Mouse (Mus musculus): Measurements from ENCODE around the gene Olfr18. TPM values are rescaled to one million over a fixed set of nuclear protein-coding genes. Genes with fewer than 3 reads are reported as not detected.
"Not testable (repeated sequence)": the region's sequence is repeated elsewhere in the genome, so short reads cannot be mapped to it uniquely, and the experiment has no call there.

The Olfr18 gene
- not detected in 2 replicates for polyA plus RNA-seq (2016; fragmentation: Nextera tagmentation; extraction: Ambion mirVana)

DNA sequence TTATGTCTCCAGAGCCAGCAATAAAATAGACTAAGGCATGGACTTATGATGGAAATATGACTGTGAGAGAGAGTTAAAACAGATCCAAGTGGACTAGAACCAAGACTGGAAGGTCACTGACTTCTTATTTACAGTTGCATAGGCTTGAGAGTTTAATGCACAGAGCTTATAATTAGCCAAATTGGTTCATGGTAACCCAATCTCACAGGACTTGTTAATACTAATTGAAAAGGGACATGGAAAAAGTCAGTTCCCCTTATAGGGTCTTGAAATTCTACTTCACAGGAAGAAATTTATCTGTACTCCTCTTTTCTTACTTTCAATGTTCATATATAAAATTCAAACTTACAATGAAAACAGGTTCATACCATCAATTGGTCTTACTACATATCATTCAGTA lies at the start of gene Olfr18:
TSS of gene Olfr18 (minus strand) at position 101 of the 400 bp plus-strand sequence.
- no peak for DNase-seq (ENCODE audit: low spot score)
- Histone ChIP-seq H3K9me3 (replicated peaks) (peaks cover 2% of the 10 kb centered on the region; the same call in 1 of the 2 replicates), H3K27me3 (ENCODE audit: low read depth, poor library complexity, severe bottlenecking) (no peaks in the 10 kb centered on the region), H3K4me1 (no peaks in the 10 kb centered on the region), H3K27ac (replicated peaks) (no peak within 1 kb of the TSS), H3K36me3 (no peaks in the 10 kb centered on the region), H3K4me3 (no peak within 1 kb of the TSS)

DNA sequence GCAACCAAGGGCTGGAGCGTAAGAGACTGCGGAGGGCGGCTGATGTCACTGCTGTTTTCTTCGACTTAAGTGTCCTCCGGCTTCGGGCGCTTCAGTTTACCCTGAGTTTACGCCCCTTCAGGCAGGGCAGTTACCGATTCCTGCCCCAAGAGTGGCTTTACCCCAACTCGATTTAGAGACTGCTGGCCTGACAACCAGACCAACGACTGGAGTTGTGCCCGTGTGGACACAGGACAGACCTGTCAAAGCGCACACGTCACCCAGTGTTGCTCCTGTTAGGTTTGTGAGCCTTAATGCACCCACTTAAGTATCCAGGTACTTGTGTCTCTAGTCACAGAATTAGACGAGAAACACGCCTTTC lies 49.4 kb upstream of the Olfr18 start:
- DNase-seq (ENCODE audit: low spot score), result no peak
- 24% methylated on average over 16 of the region's 16 CpGs for WGBS
- peak overlapping the region; percentile 82 for H3K27ac ChIP-seq (replicated peaks)
- H3K9me3 ChIP-seq (replicated peaks), result peaks cover 27% of the 10 kb centered on the region
- peak overlapping the region; percentile 69 for H3K4me3 ChIP-seq
- H3K4me1 ChIP-seq, result peaks cover 18% of the 10 kb centered on the region
- no peaks in the 10 kb centered on the region for H3K36me3 ChIP-seq
- H3K27me3 ChIP-seq (ENCODE audit: low read depth, poor library complexity, severe bottlenecking), result no peaks in the 10 kb centered on the region

DNA sequence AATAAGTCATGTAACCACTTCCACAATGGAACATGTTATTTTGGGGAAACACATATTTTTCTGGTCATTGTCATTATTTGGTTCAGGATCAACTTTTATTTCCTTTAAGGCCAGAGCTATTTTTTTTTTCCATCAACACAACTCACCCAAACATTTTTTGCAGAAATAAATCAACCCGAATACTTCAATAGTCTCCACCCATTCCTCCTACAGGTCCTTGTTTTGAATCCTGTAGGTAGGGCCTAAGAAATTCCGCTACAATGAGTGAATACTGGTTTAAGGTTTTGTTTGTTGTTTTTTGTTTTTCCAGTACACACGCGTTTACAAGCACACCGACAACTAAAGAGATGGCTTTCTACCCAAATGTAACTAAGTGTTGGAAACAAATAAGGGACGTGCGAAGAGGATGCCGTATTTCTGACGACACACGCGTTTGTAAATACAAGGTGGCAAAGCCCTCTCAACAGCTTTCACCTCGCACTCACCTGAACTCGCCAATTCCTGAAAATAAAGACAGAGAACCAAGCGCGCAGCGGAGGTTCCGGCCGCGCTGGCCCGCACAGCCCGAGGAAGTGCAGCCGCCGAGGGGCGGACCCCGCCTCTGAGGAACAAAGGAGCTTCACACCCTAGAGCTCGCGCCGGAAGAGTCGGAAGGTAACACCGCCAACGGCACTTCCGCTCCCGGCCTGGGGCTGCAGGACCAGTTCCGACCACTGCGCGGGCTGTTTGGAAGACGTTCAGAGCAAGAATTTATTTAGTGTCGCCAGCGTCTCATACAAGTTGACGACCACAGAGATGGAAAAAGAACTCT lies 48.8 kb upstream of the Olfr18 start, which contains the start of gene Zfp560:
TSS of gene Zfp560 (minus strand) at position 646 of the 811 bp plus-strand sequence.
- H3K4me3 ChIP-seq, result peak within 1 kb of the TSS; percentile 69
- H3K27me3 ChIP-seq (ENCODE audit: low read depth, poor library complexity, severe bottlenecking), result no peaks in the 10 kb centered on the region
- 3% methylated on average over 40 of the region's 40 CpGs for WGBS
- peaks cover 18% of the 10 kb centered on the region for H3K4me1 ChIP-seq
- H3K9me3 ChIP-seq (replicated peaks), result peaks cover 33% of the 10 kb centered on the region
- peak within 1 kb of the TSS; percentile 82 for H3K27ac ChIP-seq (replicated peaks)
- no peaks in the 10 kb centered on the region for H3K36me3 ChIP-seq
- DNase-seq (ENCODE audit: low spot score), result peak; percentile 94

DNA sequence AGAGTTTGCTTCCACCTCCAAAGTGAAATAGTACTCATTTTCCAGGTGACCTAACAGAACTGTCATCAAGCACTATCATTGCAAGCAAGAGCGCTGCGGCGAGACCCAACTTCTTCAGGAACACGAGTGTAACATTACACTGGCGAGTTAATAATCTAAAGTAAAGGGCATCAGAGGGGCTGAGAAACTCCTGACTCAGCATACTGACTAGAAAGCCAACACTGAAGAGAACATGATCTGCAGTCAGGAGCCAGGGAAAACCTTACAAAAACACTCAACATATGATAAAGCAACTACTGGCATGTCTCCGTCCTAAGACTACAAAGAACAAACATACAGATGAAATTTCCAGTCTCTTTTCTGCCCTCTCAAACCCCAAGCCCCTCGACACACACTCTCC lies 47.8 kb upstream of the Olfr18 start:
- 93% methylated on average over 7 of the region's 7 CpGs for WGBS
- no peak for DNase-seq (ENCODE audit: low spot score)
- peak overlapping the region; percentile 69 for H3K4me3 ChIP-seq
- H3K4me1 ChIP-seq, result peaks cover 18% of the 10 kb centered on the region
- H3K36me3 ChIP-seq, result no peaks in the 10 kb centered on the region
- no peak overlapping the region for H3K27ac ChIP-seq (replicated peaks)
- no peaks in the 10 kb centered on the region for H3K27me3 ChIP-seq (ENCODE audit: low read depth, poor library complexity, severe bottlenecking)
- H3K9me3 ChIP-seq (replicated peaks), result peaks cover 32% of the 10 kb centered on the region

DNA sequence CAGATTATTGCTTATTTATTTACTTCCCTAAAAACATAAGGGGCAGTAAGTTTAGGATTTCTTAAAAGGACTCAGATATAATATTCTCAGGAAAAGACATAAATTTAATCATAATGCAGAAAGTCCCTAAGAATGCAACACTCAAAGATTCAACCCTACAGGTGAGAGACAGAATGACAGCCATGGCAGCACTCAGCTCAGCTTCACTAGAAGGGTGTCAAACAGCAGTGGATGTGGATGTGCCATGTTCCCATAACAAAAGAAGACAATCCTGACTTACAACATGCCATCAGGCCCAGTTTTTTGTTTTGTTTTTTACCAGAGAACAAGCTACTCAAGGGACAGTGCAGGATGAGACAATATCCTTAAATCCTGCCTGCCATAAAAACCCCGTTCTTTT lies 38.8 kb upstream of the Olfr18 start:
- peaks cover 4% of the 10 kb centered on the region; the same call in 1 of the 2 replicates for H3K36me3 ChIP-seq
- no peak overlapping the region for H3K27ac ChIP-seq (replicated peaks)
- H3K27me3 ChIP-seq (ENCODE audit: low read depth, poor library complexity, severe bottlenecking), result no peaks in the 10 kb centered on the region
- WGBS, result 87% methylated on average over 1 of the region's 1 CpGs
- H3K9me3 ChIP-seq (replicated peaks), result peaks cover 41% of the 10 kb centered on the region
- no peaks in the 10 kb centered on the region for H3K4me1 ChIP-seq
- H3K4me3 ChIP-seq, result no peak overlapping the region
- no peak for DNase-seq (ENCODE audit: low spot score)

DNA sequence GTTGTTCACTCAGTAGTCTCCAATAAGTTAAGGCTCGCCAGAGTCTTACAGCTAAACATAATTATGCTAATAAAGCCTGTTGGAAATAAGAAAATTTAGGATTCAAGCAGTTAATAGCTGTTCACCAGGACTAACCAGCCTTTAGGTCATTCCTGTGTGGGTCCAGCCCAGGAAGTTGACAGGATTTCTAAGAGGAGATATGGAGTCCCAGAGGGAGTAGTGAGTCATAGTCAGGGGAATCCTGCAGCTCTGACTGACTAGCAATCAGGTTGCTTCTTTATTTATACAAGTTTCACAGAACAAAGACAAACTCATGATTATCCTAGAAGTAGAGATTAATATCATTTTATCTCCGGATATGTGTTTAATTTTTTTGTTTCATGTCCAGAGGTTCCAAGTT lies 31.4 kb upstream of the Olfr18 start:
- Histone ChIP-seq H3K36me3 (peaks cover 10% of the 10 kb centered on the region), H3K9me3 (replicated peaks) (peaks cover 29% of the 10 kb centered on the region), H3K4me1 (no peaks in the 10 kb centered on the region), H3K4me3 (no peak overlapping the region), H3K27ac (replicated peaks) (no peak overlapping the region), H3K27me3 (ENCODE audit: low read depth, poor library complexity, severe bottlenecking) (no peaks in the 10 kb centered on the region)
- no peak for DNase-seq (ENCODE audit: low spot score)
- WGBS, result 93% methylated on average over 2 of the region's 2 CpGs

DNA sequence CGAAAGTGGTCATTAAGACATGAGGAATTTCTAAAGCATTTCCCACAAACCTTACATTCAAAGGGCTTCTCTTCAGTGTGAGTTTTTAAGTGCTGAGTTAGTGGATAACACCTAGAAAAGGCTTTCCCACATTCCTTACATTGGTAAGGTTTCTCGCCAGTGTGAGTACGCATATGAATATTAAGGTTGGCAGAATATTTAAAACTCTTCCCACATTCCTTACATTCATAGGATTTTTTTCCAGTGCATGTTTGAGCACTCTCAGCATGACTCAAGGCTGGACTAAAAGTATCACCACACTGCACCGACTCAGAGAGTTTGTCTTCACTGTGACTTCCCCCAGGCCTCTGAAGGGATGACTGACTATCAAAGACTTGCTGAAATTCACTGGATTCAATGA lies 12.6 kb upstream of the Olfr18 start:
- no peak for DNase-seq (ENCODE audit: low spot score)
- Histone ChIP-seq H3K4me3 (no peak overlapping the region), H3K27ac (replicated peaks) (no peak overlapping the region), H3K9me3 (replicated peaks) (peaks cover 24% of the 10 kb centered on the region; the same call in 1 of the 2 replicates), H3K36me3 (peaks cover 64% of the 10 kb centered on the region), H3K27me3 (ENCODE audit: low read depth, poor library complexity, severe bottlenecking) (no peaks in the 10 kb centered on the region), H3K4me1 (no peaks in the 10 kb centered on the region)
- WGBS, result 92% methylated on average over 4 of the region's 4 CpGs

DNA sequence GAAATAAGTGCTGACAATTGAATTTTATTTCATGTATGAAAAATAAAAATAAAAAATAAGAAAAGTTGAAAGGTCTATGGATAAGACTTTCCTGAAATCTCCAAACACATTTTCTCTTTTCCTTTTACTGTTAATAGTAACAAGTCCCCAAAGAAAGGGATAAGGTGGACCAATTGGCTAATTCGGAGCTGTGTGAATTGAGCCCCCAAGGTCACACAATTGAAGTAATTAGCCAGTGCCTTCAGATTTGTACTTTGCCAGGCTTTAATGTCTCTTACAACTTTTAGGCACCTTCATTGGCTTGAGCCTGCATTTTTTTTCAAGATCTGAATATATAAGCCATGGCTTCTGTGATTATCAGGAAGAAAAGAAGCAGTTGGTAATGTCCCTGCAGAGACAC lies 37.7 kb downstream of the Olfr18 start, which contains the start of gene Olfr873:
TSS of gene Olfr873 (plus strand) at position 301 of the 400 bp plus-strand sequence.
- Histone ChIP-seq H3K27ac (replicated peaks) (no peak within 1 kb of the TSS), H3K27me3 (ENCODE audit: low read depth, poor library complexity, severe bottlenecking) (no peaks in the 10 kb centered on the region), H3K4me1 (no peaks in the 10 kb centered on the region), H3K36me3 (no peaks in the 10 kb centered on the region), H3K4me3 (no peak within 1 kb of the TSS), H3K9me3 (replicated peaks) (peaks cover 8% of the 10 kb centered on the region; the same call in 1 of the 2 replicates)
- no peak for DNase-seq (ENCODE audit: low spot score)
- 78% methylated on average over 1 of the region's 1 CpGs for WGBS

DNA sequence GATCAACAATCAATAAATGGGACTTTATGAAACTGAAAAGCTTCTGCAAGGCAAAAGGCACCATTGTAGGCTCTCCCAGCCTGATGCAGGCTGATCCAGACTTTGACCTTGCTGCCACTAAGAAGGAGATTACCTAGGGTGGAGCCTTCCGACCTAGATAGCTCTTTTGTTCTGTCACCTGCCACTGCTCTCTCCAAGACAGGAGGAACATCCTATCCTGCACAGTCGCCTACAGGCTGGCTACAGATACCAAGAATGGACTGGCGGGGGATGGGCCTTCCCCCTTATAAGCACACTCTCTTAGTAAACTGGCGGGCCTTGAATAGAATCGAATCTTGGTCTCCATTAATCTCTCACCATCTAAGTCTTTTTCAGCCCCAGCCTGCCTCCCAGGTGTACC lies 40.3 kb downstream of the Olfr18 start:
- 85% methylated on average over 5 of the region's 5 CpGs for WGBS
- not testable (repeated sequence) for H3K4me3 ChIP-seq

DNA sequence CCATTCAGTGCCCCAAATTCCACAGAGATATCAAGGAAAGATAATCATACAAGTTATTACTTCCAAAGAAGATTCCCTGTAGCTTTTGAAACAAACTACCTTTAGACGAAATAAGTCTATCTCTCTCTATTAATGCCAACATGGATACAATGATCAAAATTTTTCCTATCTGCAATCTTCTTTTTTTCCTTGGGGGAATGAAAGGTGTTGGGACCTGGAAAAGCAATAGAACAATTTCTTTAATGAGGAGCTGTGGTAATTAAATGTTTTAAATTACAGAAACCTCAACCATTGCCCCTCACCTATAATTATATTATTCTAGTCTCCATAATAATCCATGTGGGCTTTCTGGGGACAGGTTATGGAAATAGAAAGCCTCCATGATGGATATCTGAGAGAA lies 53.8 kb downstream of the Olfr18 start, which contains the start of gene Olfr39:
TSS of gene Olfr39 (plus strand) at position 301 of the 400 bp plus-strand sequence.
- Histone ChIP-seq H3K27me3 (ENCODE audit: low read depth, poor library complexity, severe bottlenecking) (no peaks in the 10 kb centered on the region), H3K4me3 (no peak within 1 kb of the TSS), H3K4me1 (no peaks in the 10 kb centered on the region), H3K9me3 (replicated peaks) (no peaks in the 10 kb centered on the region; the same call in 1 of the 2 replicates), H3K27ac (replicated peaks) (no peak within 1 kb of the TSS), H3K36me3 (no peaks in the 10 kb centered on the region)
- DNase-seq (ENCODE audit: low spot score), result no peak
- WGBS, result 91% methylated on average over 1 of the region's 1 CpGs

More for the DNA sequence above, 40.3 kb downstream of the Olfr18 start:
- H3K27me3 ChIP-seq (ENCODE audit: low read depth, poor library complexity, severe bottlenecking); H3K36me3 ChIP-seq; H3K27ac ChIP-seq (replicated peaks); H3K4me1 ChIP-seq; DNase-seq (ENCODE audit: low spot score); H3K9me3 ChIP-seq (replicated peaks): not testable (repeated sequence)

Other genes starting within 250 kb of the Olfr18 start
- gene Olfr868, start 237.5 kb downstream of the Olfr18 start, polyA plus RNA-seq (2016; fragmentation: Nextera tagmentation; extraction: Ambion mirVana), result not detected in 2 replicates
- not detected in 2 replicates for gene Olfr869, start 207.1 kb downstream of the Olfr18 start, polyA plus RNA-seq (2016; fragmentation: Nextera tagmentation; extraction: Ambion mirVana)
- gene Olfr870, start 162.0 kb downstream of the Olfr18 start, polyA plus RNA-seq (2016; fragmentation: Nextera tagmentation; extraction: Ambion mirVana), result not detected in 2 replicates
- gene Olfr871, start 123.9 kb downstream of the Olfr18 start, polyA plus RNA-seq (2016; fragmentation: Nextera tagmentation; extraction: Ambion mirVana), result not detected in 2 replicates
- gene Olfr872, start 99.0 kb downstream of the Olfr18 start, polyA plus RNA-seq (2016; fragmentation: Nextera tagmentation; extraction: Ambion mirVana), result not detected in 2 replicates
- gene Olfr39, start 53.7 kb downstream of the Olfr18 start, polyA plus RNA-seq (2016; fragmentation: Nextera tagmentation; extraction: Ambion mirVana), result not detected in 2 replicates
- not detected in 2 replicates for gene Olfr873, start 37.6 kb downstream of the Olfr18 start, polyA plus RNA-seq (2016; fragmentation: Nextera tagmentation; extraction: Ambion mirVana)
- gene Zfp560, start 49.1 kb upstream of the Olfr18 start, polyA plus RNA-seq (2016; fragmentation: Nextera tagmentation; extraction: Ambion mirVana), result 29.1 and 32.1 TPM in 2 replicates
- gene Zfp26, start 124.1 kb upstream of the Olfr18 start, polyA plus RNA-seq (2016; fragmentation: Nextera tagmentation; extraction: Ambion mirVana), result 20.5 and 23.3 TPM in 2 replicates
- 27.3 and 31.3 TPM in 2 replicates for gene Zfp426, start 156.7 kb upstream of the Olfr18 start, polyA plus RNA-seq (2016; fragmentation: Nextera tagmentation; extraction: Ambion mirVana)
- gene Zfp266, start 185.3 kb upstream of the Olfr18 start, polyA plus RNA-seq (2016; fragmentation: Nextera tagmentation; extraction: Ambion mirVana), result 117 and 139 TPM in 2 replicates
- 18.9 and 20.2 TPM in 2 replicates for gene Zfp846, start 245.2 kb upstream of the Olfr18 start, polyA plus RNA-seq (2016; fragmentation: Nextera tagmentation; extraction: Ambion mirVana)